Mouse (Mus musculus): ENCODE data around the gene Zbtb9. TPM values are rescaled to one million over a fixed set of nuclear protein-coding genes. Genes with fewer than 3 reads are reported as not detected.
A peak's percentile ranks its signal among the peaks of the same experiment; 100 is the strongest.

Zbtb9 gene
- total RNA-seq, 1 experiment = 8.2 TPM

DNA sequence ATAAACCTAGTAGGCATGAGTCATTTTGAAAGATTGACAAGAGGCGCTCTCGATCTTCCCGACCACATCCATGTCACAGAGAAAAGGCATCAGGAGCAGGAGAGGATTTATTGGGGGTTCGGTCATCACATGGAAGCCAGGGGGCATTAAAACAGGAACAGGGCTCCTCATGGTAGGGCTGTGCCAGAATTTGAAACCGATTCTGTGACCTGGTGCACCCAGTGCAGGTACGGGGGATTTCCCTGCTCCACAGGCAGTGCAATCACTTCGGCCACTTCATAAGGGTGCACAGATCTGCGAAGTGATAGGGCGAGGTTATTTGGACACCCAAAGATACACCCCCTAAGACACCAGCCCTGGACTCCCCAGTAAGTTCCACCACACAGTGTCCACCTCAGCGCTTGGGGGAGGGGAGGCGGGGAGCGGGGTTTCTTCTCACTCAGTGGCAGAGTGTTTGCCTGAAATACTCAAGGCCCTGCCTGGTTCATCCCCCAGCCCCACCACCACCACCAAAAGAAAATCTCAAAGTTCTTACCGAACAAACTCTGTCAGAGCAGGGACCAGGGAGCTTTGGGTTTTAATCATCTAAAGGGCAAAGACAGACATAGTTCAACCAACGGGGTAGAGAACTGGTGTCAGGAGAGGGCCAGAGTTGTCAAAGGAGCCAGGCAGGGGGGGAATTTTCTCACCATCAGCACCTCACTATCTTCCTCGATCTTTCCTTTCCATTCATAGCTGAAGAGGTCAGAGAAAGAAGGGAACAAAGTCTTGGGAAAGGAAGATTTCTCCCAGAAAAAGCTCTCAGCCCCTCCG lies 34.9 kb upstream of the Zbtb9 start:
- peaks cover 2 to 16% of the 10 kb centered on the region in 2 experiments; a peak in 3 of 4 replicates for H3K4me1 ChIP-seq (ENCODE audit: control insufficient read depth in 2 of 2, insufficient read depth in 2 of 2, low read length in 2 of 2, poor library complexity in 1 of 2)
- peak overlapping the region; percentile 64 for H3K9ac ChIP-seq (ENCODE audit: insufficient read depth, low read depth, low read length, poor library complexity, severe bottlenecking)
- in situ Hi-C loops (cut with MboI; ENCODE audit: low sequenced_read_pairs in 2 of 2, unreplicated experiment in 2 of 2) = no loop called here
- no peak overlapping the region for H3K27ac ChIP-seq (ENCODE audit: insufficient read depth, low read depth, low read length, poor library complexity, severe bottlenecking)
- no peak for TF ChIP-seq MAFK (IDR thresholded peaks at IDR 0.05; ENCODE audit: insufficient read depth, low read depth, low read length)
- TF ChIP-seq ZNF384 (IDR thresholded peaks at IDR 0.05; ENCODE audit: low read depth, low read length) = no peak
- TF ChIP-seq ZC3H11A (IDR thresholded peaks at IDR 0.05; ENCODE audit: borderline replicate concordance, low read depth, low read length) = no peak
- TF ChIP-seq CHD2 (IDR thresholded peaks at IDR 0.05; ENCODE audit: low read depth, low read length) = no peak
- peak overlapping the region; percentile 74 to 75 for H3K4me3 ChIP-seq (ENCODE audit: insufficient read depth in 1 of 2, low read depth in 1 of 2, low read length in 2 of 2, poor library complexity in 1 of 2, severe bottlenecking in 1 of 2)
- H3K36me3 ChIP-seq (ENCODE audit: control insufficient read depth, insufficient read depth, low read length, poor library complexity, severe bottlenecking) = peaks cover 34% of the 10 kb centered on the region; the same call in 1 of the 2 replicates
- no peaks in the 10 kb centered on the region for H3K9me3 ChIP-seq (ENCODE audit: control insufficient read depth, insufficient read depth, low read depth, low read length)
- no peak for DNase-seq (ENCODE audit: low read depth, low spot score)

DNA sequence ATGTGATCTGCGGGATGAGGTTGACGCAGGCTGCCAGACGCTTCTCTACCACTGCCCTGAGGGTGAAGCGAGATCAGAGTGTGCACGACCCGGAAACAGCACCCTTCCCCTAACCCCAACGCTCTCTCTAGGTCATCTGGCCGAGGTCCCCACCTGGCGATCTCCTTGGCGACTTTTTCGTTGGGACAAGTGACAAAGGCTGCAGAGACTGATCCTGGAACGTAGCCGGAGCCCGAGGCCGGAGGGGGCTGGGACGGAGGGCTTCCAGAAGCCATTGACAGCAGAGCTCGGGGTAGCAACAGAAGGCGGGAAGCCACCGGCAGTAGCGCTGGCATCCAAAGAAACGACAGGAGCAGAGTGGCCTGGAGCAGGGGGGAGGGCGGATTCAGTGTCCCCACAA lies 34.2 kb upstream of the Zbtb9 start:
- TF ChIP-seq MAFK (IDR thresholded peaks at IDR 0.05; ENCODE audit: insufficient read depth, low read depth, low read length) (no peak), ZNF384 (IDR thresholded peaks at IDR 0.05; ENCODE audit: low read depth, low read length) (no peak), CHD2 (IDR thresholded peaks at IDR 0.05; ENCODE audit: low read depth, low read length) (no peak), HCFC1 (IDR thresholded peaks at IDR 0.05; ENCODE audit: borderline replicate concordance, insufficient read depth, low read length) (no peak), ZC3H11A (IDR thresholded peaks at IDR 0.05; ENCODE audit: borderline replicate concordance, low read depth, low read length) (no peak)
- Histone ChIP-seq H3K9me3 (ENCODE audit: control insufficient read depth, insufficient read depth, low read depth, low read length) (no peaks in the 10 kb centered on the region), H3K4me3 (ENCODE audit: insufficient read depth in 1 of 2, low read depth in 1 of 2, low read length in 2 of 2, poor library complexity in 1 of 2, severe bottlenecking in 1 of 2) (peak overlapping the region; percentile 74 to 75), H3K27ac (ENCODE audit: insufficient read depth, low read depth, low read length, poor library complexity, severe bottlenecking) (peak overlapping the region; percentile 61; the same call in 1 of the 2 replicates), H3K4me1 (ENCODE audit: control insufficient read depth in 2 of 2, insufficient read depth in 2 of 2, low read length in 2 of 2, poor library complexity in 1 of 2) (peaks cover 2 to 11% of the 10 kb centered on the region in 2 experiments; a peak in 3 of 4 replicates), H3K36me3 (ENCODE audit: control insufficient read depth, insufficient read depth, low read length, poor library complexity, severe bottlenecking) (peaks cover 34% of the 10 kb centered on the region; the same call in 1 of the 2 replicates), H3K9ac (ENCODE audit: insufficient read depth, low read depth, low read length, poor library complexity, severe bottlenecking) (peak overlapping the region; percentile 64)
- in situ Hi-C loops (cut with MboI; ENCODE audit: low sequenced_read_pairs in 2 of 2, unreplicated experiment in 2 of 2) = no loop called here
- DNase-seq (ENCODE audit: low read depth, low spot score) = no peak

DNA sequence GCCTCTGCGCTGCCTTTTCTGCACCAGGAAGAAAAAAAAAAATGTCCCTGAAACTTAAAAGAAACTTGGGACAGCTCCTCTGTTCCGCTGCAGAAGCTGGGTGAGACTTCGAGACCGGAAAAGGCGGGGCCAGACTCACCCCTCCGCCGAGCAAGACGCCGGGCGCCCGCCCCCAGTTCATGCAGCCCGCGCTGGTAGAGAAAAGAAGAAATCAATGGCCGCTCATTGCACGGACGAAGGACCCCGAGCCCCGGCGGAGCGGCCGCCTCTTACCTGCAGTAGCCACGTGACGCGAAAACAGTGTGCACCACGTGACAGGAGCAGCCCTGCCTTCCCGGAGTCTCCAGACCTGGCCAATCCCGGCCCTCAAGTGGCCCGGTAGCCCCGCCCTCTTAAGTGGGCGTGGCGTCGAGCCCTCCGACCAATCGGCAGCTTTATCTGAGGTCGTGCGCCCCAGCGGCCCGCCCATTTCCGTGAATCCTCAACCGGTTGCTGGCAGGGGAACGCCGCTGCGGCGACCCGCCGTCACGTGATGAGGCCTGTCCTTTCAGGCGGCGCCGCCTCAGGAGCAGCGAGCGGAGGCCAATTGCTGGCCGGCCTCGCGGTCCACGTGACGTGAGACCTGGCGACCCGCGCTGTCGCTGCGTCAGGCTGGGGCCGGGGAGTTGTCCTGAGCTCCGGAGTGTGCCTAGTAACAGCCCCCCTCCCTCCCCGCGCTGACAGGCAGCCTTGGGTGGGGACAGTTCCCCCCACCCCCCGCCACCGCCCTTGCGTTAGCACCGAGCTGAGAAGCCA lies 33.6 kb upstream of the Zbtb9 start, which contains the start of gene Cuta:
TSS of gene Cuta (minus strand) at position 392 of the 795 bp plus-strand sequence.
- in situ Hi-C loops (cut with MboI; ENCODE audit: low sequenced_read_pairs in 2 of 2, unreplicated experiment in 2 of 2) = no loop called here
- TF ChIP-seq ZNF384 (IDR thresholded peaks at IDR 0.05; ENCODE audit: low read depth, low read length) (peak; percentile 70), HCFC1 (IDR thresholded peaks at IDR 0.05; ENCODE audit: borderline replicate concordance, insufficient read depth, low read length) (peak; percentile 40; the same call in 1 of the 2 replicates), ZC3H11A (IDR thresholded peaks at IDR 0.05; ENCODE audit: borderline replicate concordance, low read depth, low read length) (no peak), CHD2 (IDR thresholded peaks at IDR 0.05; ENCODE audit: low read depth, low read length) (0 out of 2 replicates have a peak, but pooled peaks have one; percentile 14), MAFK (IDR thresholded peaks at IDR 0.05; ENCODE audit: insufficient read depth, low read depth, low read length) (no peak)
- DNase-seq (ENCODE audit: low read depth, low spot score) = peak; percentile 98
- peak within 1 kb of the TSS; percentile 75 for H3K9ac ChIP-seq (ENCODE audit: insufficient read depth, low read depth, low read length, poor library complexity, severe bottlenecking)
- peaks cover 2 to 11% of the 10 kb centered on the region in 2 experiments; a peak in 3 of 4 replicates for H3K4me1 ChIP-seq (ENCODE audit: control insufficient read depth in 2 of 2, insufficient read depth in 2 of 2, low read length in 2 of 2, poor library complexity in 1 of 2)
- H3K27ac ChIP-seq (ENCODE audit: insufficient read depth, low read depth, low read length, poor library complexity, severe bottlenecking) = peak within 1 kb of the TSS; percentile 72
- no peaks in the 10 kb centered on the region for H3K9me3 ChIP-seq (ENCODE audit: control insufficient read depth, insufficient read depth, low read depth, low read length)
- H3K4me3 ChIP-seq (ENCODE audit: insufficient read depth in 1 of 2, low read depth in 1 of 2, low read length in 2 of 2, poor library complexity in 1 of 2, severe bottlenecking in 1 of 2) = peak within 1 kb of the TSS; percentile 75 to 76
- H3K36me3 ChIP-seq (ENCODE audit: control insufficient read depth, insufficient read depth, low read length, poor library complexity, severe bottlenecking) = peaks cover 30% of the 10 kb centered on the region; the same call in 1 of the 2 replicates

DNA sequence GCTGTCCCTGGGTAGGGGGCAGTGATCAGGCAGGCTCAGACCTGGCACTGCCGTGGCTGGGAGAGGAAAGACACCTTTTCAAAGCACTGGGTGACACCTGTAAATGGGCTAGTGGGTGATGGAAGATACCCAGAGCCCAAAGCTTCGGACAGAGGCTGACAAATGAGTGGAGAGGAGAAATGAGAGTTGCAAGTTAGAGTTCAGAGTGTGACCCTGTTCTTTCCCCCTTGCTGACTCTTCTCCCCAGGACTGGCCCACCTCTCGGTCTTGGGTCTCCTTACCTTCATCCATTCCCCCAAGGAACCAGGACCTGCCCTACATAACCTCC lies 33.0 kb upstream of the Zbtb9 start:
- H3K4me1 ChIP-seq (ENCODE audit: control insufficient read depth in 2 of 2, insufficient read depth in 2 of 2, low read length in 2 of 2, poor library complexity in 1 of 2) = peaks cover 2 to 14% of the 10 kb centered on the region in 2 experiments; a peak in 3 of 4 replicates
- peak overlapping the region; percentile 75 to 76 for H3K4me3 ChIP-seq (ENCODE audit: insufficient read depth in 1 of 2, low read depth in 1 of 2, low read length in 2 of 2, poor library complexity in 1 of 2, severe bottlenecking in 1 of 2)
- peak overlapping the region; percentile 72 for H3K27ac ChIP-seq (ENCODE audit: insufficient read depth, low read depth, low read length, poor library complexity, severe bottlenecking)
- TF ChIP-seq ZC3H11A (IDR thresholded peaks at IDR 0.05; ENCODE audit: borderline replicate concordance, low read depth, low read length) (no peak), ZNF384 (IDR thresholded peaks at IDR 0.05; ENCODE audit: low read depth, low read length) (no peak), MAFK (IDR thresholded peaks at IDR 0.05; ENCODE audit: insufficient read depth, low read depth, low read length) (no peak), HCFC1 (IDR thresholded peaks at IDR 0.05; ENCODE audit: borderline replicate concordance, insufficient read depth, low read length) (no peak), CHD2 (IDR thresholded peaks at IDR 0.05; ENCODE audit: low read depth, low read length) (no peak)
- no peak for DNase-seq (ENCODE audit: low read depth, low spot score)
- no peaks in the 10 kb centered on the region for H3K9me3 ChIP-seq (ENCODE audit: control insufficient read depth, insufficient read depth, low read depth, low read length)
- in situ Hi-C loops (cut with MboI; ENCODE audit: low sequenced_read_pairs in 2 of 2, unreplicated experiment in 2 of 2) = no loop called here
- peaks cover 24% of the 10 kb centered on the region; the same call in 1 of the 2 replicates for H3K36me3 ChIP-seq (ENCODE audit: control insufficient read depth, insufficient read depth, low read length, poor library complexity, severe bottlenecking)
- peak overlapping the region; percentile 75 for H3K9ac ChIP-seq (ENCODE audit: insufficient read depth, low read depth, low read length, poor library complexity, severe bottlenecking)

Measured in ES-E14 (cell line).